Mouse (Mus musculus): Measurements from ENCODE around the gene Synpo2.

DNA sequence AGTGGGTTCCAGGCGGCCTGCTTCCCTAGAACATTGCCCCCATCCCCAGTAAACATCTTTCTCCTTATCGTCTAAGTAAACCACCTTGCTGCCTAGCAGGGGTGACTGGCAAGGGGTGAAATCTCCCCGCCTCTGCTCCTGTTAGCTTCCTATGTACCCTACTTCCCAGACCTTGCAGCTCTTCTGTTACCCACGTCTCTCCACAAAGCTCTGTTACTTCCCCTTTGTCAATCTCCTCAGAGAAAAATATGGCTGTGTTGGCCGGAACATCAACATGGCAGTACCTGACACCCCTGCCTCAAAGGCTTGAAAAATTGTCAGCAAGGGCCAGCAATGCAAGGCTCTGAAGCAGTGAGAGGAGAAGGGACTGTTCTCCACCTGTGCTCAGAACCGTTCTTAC lies 94.9 kb downstream of the Synpo2 start:
- no peak for TF ChIP-seq ZC3H11A (IDR thresholded peaks at IDR 0.05; ENCODE audit: borderline replicate concordance, low read depth, low read length)
- no peak for TF ChIP-seq ZNF384 (IDR thresholded peaks at IDR 0.05; ENCODE audit: low read depth, low read length)
- TF ChIP-seq CHD2 (IDR thresholded peaks at IDR 0.05; ENCODE audit: low read depth, low read length): no peak
- TF ChIP-seq HCFC1 (IDR thresholded peaks at IDR 0.05; ENCODE audit: borderline replicate concordance, insufficient read depth, low read length): no peak
